Mouse (Mus musculus) adrenal gland, adult (tissue): Measurements from ENCODE around the gene Cnn2.
"Not testable (repeated sequence)": the region's sequence is repeated elsewhere in the genome, so short reads cannot be mapped to it uniquely, and the experiment has no call there.

Experiments
- DNase-seq, 2 experiments: peaks; one replicate each; pipeline ENCODE4 v3.0.0; 2022 to 2023; ENCODE audit warnings: low spot score in 1 of 2; ENCODE audit not compliant: inconsistent age in 2 of 2

Gene Cnn2

DNA sequence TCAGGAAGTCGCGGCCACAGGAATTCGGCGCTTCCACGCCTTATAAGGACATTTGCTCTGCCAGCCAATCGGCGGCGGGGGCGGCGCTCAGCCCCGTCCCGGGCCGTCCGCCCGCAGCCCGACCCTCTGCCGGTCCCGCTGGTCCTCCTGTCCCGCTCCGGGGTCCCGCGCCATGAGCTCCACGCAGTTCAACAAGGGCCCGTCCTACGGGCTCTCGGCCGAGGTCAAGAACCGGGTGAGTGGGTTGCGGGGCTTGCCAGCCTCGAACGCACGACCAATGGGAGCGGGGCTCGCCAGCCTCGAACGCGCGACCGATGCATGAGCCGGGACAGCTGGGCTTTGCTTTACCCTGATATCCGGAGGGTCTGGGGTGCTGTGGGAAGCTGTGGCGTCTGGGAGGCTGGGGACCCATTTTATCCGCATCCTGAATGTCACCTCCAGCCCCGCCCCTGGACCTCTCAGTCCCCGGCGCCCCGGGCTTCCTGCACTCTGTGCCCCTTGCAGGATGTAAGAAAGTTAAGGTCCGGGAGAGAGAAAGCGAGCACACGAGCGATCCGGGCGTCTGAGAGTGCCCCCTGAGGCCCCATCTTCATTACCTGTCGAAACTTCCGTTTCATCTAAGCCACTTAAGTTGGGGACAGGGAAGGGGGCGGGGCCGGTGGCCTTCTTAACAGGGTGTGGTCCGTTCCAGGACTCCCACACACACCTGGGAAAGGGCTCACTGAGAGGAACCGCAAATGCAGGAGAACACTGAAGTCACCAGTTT is at the start of gene Cnn2:
TSS of gene Cnn2 (plus strand) at position 79 of the 766 bp plus-strand sequence.
- DNase-seq, result peak; percentile 73 to 78

DNA sequence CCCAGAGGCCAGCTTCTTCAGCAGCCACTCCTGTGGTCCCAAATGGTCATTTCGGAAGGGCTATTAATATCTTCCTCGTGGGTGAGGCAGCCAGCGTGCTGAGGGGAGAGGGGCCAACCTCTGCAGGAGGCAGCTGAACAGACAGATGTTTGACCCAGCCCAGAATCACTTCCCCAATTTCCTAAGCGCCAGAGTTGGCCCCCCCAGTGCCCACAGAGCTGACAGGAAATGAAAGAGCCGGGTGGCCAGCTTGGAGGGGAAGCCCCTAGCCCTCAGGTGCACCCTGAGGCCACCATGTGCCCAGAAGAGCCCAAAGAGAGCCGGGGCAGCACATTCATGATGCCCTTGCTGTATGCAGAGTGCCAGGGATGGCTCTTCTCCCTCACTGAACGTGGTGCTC is 47.6 kb upstream of the Cnn2 start:
- DNase-seq, result peak in 1 of 2 experiments; percentile 40

DNA sequence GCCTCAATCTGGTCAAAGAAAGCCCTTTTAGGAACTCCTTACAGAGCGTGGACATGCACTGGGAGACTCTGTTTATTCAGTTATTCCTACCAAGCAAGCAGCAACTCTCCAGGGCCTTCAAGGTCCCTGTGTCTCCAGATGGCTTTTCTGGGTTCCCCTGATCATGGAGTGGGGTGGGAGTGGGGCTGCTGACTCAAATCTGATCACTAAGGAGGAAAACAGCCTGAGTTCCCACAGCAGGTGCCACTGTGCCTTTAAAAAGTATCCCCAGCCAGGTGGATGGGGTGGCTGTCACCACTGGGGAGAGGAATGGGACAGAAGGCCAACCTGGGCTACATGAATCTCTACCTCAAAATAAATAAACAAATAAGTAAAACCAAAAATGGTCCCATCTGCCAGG is 45.4 kb upstream of the Cnn2 start:
- DNase-seq, result no peak

DNA sequence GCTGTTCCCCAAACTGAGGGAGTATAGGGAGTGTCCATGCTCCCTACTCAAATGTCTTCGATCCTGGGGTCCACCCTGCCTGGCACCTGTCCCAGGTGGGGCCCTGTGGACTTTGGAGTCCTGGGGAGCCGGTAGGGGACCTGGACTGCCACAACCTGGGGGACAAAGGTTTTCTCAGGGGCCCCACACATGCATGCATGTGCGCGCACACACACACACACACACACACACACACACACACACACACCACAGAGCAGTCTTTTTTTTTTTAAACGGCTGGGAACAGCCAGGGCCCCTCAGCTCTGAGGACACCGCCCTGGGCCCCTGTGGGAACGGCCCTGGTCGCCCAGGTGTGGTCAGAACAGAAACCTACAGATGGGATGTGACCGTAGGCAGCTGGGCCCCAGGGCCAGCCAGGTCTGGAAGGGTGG is 44.9 kb upstream of the Cnn2 start:
- no peak for DNase-seq

DNA sequence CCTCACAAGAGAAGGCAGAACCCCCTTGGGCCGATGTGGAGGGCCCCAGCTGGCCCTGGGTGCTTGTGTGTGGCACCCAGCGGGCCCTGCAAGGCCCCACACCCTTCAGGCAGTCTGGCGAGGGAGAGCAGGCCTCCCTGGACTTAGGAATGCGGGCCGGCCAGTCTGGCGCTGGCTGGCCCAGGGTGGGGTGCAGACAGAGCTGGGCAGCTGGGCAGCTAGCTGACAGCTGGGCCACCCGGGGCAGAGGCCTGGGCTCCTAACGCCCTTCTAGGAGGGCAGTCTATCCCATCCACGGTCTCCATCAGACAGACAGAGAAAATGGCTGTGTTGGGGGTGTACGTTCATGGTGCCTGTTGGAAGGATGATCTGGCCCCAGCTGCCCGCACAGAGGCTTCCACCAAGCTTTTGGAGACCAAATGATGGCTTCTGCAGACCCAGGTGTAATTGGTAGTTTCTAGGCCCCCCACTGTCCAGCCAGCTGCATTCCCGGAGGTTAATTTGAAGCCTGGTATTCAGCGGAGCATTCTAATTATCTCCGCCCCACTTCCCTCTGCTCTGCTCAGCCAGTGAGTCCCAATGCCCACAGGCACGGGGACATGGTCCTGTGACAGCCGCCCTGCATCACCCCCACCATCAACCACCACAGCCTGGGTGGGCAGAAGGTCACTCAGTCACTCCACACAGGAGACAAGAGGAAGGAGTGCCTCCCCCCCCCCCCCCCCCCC is 42.7 kb upstream of the Cnn2 start:
- DNase-seq, result no peak

DNA sequence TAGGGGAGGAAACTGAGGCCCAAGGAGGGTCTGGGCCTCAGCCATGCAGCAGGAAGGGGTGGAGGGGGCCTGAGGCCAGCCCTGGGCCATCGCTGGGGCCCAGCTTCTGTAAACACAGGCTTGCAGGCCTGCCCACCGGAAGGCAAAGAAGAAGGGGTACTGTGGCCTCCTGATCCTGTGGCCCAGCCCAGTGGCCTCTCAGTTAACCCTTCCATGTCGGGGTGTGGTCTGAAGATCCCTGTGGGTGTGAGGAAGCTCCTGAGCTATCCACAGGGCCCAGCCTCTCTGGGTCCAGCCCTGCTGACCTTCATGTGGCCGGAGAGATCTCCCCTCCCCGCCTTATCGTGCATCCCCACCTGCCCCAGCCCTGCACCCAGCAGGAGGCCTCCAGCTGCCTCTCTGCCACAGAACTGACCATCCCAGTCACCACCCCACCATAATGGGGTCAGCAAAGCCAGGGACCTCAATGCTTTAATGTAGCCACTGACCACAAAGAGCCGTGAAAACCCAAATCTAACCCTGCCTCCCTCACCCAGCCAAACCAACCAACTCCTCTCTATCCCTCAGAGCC is 41.5 kb upstream of the Cnn2 start:
- DNase-seq, result no peak

DNA sequence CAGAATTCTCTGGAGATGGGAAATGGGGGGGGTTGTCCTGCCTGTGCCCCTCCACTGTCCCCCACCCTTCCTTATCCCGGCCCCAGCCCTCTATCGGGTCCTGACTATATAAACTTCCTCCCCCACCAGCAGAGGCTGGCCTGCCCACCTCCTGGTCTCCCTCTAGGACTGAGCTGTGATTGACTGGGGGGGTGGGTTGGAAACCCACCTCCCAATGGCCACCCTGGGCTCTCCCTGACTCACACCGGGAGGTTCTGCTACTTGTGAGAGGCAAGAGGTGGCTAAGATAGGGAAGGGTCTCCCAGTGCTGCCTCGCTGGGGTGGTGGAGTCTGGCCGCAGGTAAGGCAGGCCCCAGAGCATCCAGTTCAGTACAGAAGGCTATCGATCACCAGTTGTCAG is 40.9 kb upstream of the Cnn2 start:
- DNase-seq, result no peak

DNA sequence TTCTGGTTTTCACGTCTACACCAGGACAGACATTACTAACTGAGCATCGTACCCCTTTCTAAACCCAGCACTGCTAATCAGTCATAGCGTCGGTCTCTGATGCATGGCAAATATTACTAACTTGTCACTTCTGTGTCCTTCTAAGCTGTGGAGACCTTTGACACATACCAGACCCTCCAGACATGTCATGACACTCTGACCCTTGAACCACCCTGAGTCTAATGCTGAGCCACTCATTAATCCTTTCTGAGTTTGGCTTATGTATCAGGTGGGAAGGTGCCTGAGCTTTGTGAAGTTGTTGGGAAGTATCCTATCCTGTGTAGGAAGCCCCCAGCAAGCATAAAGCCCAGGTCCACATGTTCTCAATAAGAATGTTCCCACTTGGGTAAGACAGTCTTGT is 38.5 kb upstream of the Cnn2 start:
- DNase-seq, result no peak

DNA sequence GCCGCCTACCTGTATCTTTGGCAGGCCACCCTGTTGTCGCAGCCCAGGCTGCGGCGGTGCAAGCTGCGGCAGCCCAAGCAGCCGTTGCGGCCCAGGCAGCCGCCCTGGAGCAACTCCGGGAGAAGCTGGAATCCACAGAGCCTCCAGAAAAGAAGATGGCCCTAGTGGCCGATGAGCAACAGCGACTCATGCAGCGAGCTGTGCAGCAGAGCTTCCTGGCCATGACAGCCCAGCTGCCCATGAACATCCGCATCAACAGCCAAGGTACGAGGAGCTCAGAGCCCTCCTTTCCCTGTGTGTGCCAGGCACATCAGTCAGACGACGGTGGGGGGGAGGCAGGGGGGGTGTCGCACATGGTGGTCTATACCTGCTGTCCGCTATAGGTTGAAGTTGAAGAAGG is 37.7 kb upstream of the Cnn2 start:
- DNase-seq, result no peak

DNA sequence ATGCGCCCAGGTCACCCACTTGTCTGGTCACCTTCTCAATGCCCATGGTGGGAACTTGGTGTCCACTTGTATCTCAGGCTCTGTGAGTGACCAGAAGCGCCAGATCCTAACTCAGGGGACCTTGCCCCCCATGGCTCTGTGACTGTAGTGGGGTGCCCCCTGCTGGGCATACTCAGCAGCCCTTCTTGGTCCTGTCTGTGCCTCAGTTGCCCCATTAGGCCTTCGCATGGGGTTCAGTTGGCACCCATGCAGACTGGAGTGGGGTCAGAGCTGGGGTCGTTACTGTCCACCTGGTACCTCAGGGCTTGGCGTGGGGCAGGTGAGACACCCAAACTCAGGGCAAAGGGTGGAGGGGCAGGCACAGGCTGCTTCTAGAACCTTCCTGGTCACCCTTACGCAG is 34.4 kb upstream of the Cnn2 start:
- DNase-seq, result peak in 1 of 2 experiments; percentile 73

DNA sequence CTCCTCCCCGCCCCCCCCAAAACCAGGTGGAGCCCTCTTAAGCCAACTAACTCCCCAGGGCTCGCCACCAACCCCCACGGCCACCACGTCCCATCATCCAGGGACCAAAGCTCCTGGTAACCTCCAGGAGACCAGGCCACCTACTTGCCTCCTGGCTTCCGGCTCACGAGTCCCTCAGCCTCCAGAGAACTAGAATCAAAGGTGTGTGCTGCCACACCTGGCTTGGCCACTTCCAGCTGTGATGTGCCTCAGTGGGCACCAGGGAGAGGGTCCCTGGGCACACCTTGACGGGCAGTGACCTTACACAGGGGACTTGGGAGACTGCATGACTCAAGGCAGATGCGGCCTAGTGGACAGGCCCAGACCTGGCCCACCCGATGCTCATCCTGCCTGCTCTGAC is 32.7 kb upstream of the Cnn2 start:
- DNase-seq, result no peak

DNA sequence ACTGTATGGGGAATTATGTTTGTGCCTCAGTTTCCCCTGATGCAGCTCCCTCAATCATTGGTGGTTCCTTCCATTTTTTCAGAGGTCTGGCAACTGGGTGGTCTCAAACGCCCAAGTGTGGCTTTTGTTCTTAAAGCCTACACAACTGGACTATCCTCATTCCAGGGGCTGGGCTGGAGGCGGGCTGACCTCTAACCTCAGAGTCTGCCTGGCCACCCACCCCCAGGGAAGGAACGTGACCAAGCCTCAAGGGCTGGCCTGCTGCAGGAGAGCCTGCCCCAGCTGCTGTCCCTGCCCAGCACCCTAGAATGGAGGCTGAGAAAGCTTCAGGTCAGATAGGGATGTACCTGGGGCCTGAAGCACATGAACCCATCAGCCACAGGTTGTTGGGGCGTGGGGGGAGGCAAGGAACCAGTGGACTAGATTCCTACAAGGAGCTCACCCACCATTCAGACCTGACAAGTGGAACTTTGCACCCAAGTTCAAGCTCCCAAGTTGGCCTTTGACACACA is 31.7 kb upstream of the Cnn2 start:
- no peak for DNase-seq

DNA sequence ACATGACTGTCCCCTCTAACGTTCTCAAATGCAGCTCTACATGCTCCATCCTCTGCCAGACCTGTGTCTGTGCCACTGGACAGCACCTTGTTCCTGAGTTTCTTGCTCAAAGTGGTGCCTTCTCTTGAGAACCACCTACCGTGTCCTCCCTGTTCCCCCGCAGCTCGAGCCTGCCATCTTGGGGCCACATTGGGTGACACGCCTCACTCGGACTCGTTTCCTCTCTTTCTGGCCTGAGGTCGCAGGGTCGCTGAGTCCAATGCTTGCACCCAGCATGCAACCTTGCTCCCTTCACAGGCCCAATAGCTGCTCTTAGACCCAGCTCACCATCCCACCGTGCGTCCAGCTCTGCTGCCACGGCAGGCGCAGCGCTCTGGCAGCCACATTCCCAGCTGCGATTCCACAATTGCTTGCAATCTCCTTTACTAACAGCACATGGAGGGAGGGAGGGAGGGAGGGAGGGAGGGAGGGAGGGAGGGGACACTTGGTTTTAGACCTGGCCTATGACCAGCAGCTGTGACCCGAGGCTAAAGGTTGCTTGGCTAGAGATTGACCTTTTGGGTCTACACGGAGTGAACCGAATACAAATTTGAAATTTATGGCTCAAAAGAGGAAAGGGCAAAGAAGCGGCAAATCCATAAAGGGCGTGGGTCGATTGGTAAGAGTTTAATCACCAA is 30.1 kb upstream of the Cnn2 start:
- peak; percentile 85 to 95 for DNase-seq

DNA sequence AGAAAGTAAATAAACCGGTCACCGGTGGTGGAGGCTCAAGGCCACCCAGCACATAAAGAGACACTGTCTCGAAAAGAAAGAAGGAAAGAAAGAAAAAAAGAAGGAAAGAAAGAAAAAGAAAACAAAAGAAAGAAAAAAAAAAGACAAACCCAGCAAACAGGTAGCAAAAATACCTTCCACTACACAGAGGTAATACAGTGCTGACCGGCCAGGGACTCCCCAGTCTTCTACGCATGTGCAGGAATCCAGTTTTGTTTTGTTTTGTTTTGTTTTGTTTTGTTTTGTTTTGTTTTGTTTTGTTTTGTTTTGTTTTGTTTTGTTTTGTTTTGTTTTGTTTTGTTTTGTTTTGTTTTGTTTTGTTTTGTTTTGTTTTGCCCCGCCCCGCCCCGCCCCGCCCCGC is 29.0 kb upstream of the Cnn2 start:
- DNase-seq, result not testable (repeated sequence)

DNA sequence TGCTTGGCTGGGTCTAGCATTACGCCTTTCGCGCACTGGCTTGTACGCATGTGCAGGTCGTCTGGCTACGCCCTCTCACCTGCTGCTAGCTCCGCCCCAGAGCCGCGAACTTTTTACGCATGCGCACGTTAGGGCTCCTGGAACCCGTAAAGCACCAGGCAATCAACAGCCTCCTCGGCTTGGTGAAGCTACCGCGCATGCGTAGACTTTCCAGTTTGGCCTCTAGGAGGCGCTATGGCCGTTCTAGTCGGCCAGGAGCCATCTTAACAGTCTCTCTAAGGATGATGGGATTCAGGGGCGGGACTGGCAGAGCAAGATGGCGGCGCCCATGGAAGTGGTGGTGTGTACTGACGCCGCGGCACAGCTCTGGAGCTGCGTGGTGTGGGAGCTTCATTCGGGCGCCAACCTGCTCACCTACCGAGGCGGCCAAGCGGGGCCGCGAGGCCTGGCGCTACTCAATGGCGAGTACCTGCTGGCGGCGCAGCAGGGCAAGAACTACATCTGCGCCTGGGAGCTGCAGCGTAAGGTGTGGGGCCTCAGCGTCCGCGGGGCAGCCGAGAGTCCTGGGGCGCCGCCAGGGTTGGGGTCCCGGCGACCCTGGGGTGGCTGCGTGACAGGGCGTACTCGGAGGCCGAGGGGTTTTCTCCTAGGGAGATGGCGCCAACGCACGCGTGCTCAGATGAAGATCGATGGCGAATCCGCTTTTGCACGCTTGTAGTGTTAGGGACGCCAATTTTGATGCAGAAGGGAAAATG is 28.4 kb upstream of the Cnn2 start, which contains the start of gene Wdr18:
TSS of gene Wdr18 (plus strand) at position 306 of the 755 bp plus-strand sequence.
- DNase-seq, result peak; percentile 100

DNA sequence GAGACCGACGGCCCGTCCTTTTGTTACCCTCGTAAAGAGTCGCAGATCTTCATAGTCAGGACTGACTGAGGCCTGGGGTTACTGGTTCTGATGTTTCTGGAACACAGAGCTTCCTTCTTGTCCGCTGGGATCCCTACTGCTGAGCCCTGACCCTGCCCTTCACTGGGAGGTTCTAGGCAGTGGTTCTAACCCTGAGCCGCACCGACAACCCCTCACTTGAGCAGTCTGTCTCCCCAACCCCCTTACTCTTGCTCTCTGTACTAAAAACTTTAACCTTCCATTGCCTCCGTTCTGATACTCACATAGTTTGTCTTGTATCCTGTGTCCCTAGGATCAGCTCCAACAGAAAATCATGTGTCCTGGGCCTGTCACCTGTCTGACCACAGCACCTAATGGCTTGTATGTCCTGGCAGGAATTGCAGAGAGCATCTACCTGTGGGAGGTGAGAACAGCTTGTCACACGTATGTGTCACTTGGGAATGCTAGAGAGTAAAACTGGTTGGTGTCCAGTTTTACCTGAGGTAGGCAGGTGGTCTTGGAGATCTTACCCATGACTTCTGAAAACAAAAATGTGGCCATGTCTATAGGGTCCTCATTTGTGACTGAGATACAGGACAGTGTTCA is 27.6 kb upstream of the Cnn2 start:
- no peak for DNase-seq

DNA sequence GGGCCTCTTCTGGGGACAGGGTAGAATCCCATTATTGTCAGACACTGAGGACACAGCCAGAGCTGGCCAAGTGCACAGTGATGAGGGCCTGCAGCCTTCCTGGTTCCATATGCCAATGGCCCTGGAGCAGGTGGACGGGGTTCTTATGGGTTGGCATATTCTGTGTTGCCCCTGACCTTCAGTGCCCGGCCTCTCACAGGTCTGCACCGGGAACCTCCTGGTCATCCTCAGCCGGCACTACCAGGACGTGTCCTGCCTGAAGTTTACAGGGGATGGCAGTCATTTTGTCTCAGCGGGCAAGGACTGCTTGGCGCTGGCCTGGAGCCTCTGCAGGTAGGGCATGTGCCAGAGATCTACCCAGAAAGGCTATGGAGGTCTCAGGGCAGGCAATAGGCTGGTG is 23.7 kb upstream of the Cnn2 start:
- no peak for DNase-seq

DNA sequence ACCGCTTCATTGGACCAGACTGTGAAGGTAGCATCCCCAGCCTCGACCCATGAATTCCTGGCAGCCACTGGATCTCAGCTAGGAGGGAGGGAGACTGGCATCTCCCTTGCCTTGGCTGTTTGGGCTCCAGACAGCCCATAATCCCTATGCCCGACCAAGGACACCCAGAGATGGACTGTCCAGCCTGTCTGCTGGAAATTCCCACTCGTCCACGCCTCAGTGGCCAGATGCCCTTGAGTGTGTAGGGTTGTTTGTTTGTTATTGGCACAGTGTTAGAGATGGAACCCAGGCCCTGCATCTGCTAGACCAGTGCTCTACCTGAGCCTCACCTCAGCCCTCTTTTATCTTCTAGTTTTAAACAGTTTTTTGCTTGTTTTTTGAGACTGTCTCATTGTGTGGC is 23.1 kb upstream of the Cnn2 start:
- no peak for DNase-seq

DNA sequence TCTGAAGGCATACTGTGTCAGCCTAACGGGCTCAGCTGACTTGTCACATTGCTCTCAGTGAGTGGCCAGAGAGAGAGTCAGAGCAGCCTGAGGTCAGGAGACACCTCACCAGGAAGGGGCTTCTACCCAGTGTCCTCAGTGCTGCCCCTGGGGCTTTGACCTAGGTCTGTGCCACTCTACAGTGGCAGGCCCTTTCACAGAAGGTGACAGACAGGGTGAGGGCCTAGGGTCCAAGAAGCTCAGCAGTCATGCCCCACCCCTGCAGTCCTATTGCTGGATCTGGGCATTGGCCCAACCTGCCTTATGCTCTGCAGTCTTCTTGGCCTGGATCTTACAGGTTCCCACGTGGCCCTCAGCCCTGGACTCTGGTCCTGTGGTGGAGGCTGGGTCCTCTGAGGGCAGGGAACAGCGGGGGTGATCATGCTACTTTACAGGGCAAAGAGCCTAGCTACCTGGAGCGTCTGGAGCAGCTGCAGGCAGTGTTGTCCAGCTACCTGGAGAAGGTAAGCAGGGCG is 21.4 kb upstream of the Cnn2 start:
- peak in 1 of 2 experiments; percentile 40 for DNase-seq

DNA sequence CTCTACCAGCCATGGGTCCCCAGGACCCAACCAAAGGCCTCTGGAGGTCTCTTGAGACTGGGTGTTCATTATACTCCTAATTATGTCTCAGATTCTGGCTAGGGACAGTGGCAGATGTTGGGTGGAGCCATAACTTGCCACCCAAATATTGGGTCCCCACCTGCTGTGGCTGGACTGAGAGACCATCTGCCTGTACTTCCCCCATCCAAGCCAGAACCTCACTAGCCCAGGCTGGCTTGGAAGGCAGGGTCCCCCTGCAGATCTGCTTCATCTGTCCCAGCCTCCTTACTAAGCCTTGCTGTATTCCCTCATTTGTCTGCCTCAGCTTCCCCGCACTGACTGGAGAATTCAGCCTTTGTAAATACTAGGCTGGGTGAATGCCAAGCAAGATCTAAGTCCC is 20.2 kb upstream of the Cnn2 start:
- no peak for DNase-seq
